Mouse (Mus musculus): ENCODE results near the gene Hspa8. TPM values are rescaled to one million over a fixed set of nuclear protein-coding genes. Genes with fewer than 3 reads are reported as not detected.

The Hspa8 gene
- total RNA-seq, 2 experiments from 2014 or later = 1,297 to 1,609 TPM

DNA sequence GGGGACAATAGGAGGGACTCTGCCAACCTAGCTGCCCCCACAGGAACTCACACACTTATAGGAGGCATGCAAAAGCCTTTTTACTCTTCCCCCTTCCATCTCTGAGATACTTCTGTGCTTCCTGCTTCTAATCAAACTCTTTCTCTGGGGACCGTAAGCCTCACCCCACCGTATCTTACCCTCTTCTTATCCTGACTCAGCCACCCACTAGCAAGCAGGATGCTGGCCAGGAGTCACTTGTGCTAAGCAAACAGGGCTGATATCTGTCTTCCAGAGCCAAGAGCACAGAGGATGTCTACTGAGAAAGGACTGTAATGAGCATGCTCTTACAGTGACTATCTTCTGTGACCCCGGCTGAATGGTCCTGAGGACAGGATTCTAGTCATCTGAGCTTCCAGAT, 38.9 kb downstream of the Hspa8 start:
- Histone ChIP-seq H3K27ac (no peak overlapping the region), H3K4me3 (no peak overlapping the region)
- intact Hi-C loops (cut with DNase I) = loop anchor here (10.0 kb wide), 1 partner anchor 145 kb away; no protein-coding TSS in a partner anchor
- DNase-seq = no peak
- no peak for TF ChIP-seq CTCF (IDR thresholded peaks at IDR 0.05)

DNA sequence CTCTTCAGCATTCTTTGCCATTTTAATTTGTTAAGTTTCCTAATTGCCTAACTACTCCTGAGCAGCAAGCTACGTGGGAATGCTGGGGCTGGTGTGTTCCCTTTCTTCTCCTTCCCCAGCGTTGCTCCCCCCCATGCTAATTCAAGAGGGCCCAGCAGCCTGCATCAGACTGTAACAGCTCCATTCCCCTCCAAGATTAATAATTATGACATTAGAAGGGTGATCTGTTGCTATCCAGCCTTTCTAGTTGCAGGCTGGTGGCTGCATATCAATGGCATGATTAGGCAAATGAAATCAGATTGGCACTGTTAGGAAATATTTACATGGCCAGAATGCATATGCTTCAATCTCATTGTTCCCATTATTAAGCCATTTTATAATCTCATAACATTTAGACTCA, 50.7 kb downstream of the Hspa8 start:
- DNase-seq = no peak
- no peak overlapping the region for H3K4me3 ChIP-seq
- no peak overlapping the region for H3K27ac ChIP-seq
- TF ChIP-seq CTCF (IDR thresholded peaks at IDR 0.05) = no peak
- intact Hi-C loops (cut with DNase I) = no loop called here

GRCm38 (mm10) chr9:40858461-40859160, 57.8 kb downstream of the Hspa8 start:
- DNase-seq = no peak
- Histone ChIP-seq H3K27ac (no peak overlapping the region), H3K4me3 (peak overlapping the region; percentile 66)
- TF ChIP-seq CTCF (IDR thresholded peaks at IDR 0.05) = no peak
- intact Hi-C loops (cut with DNase I) = no loop called here

DNA sequence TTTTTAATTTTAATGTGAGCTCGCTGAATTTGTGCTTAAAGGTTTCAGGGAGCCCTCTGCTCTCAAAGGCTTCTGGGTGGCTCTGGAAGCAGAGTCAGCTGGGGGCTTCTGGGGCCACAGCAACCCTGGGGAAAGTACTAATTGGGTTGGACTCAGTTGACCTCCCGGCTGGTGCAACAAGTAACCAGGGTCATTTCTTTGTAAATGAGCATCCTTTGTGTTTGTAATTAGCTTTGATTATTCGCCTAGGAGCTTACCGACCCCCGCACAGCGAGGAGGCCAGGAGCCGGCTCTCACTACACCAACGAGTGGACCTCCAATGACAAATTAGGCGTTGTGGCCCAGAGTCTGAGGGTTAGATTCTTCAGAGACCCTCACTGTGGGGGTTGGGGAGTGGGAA, 58.4 kb downstream of the Hspa8 start:
- DNase-seq = no peak
- no peak for TF ChIP-seq CTCF (IDR thresholded peaks at IDR 0.05)
- Histone ChIP-seq H3K27ac (no peak overlapping the region), H3K4me3 (peak overlapping the region; percentile 66; the same call in 1 of the 2 replicates)
- intact Hi-C loops (cut with DNase I) = no loop called here

Other genes starting within 250 kb of the Hspa8 start
- gene Gm21915, start 130.4 kb upstream of the Hspa8 start, total RNA-seq (2021) = not detected
- gene Clmp, start 115.0 kb upstream of the Hspa8 start, total RNA-seq (2021) = 1 to 10 TPM; 3.7 to 5.2 TPM
- gene Bsx, start 73.1 kb downstream of the Hspa8 start, total RNA-seq (2021) = not detected
- gene Jhy, start 163.1 kb downstream of the Hspa8 start, total RNA-seq (2021) = not detected
- gene Crtam, start 203.6 kb downstream of the Hspa8 start, total RNA-seq (2021) = not detected